13 mouse cellular contexts compared by ENCODE assay signal in the genomic region with DNA sequence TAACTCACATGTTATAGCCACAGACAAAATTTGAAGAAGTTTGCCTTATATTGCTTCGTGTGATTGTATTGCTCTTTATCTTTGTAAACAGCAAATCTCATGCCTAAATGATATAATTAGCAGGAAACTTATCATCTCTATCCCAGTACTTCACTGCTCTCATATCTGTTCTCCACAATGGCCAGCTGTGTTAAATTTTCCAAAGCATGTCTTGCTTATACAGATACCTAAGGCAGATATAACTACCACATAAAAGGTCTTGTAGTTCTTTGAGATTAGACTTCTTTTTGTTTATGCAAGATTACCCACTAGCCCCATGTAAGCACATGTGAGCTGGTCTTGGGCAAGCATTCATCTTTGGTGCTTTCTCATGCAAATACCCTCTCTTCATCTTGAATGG.
"Had no signal": no experiment of that assay in that cellular context is flagged by ENCODE, and none has a peak within 500 bp of the region (broad histone marks: within the 10 kb centered on the region; RNA-seq: fewer than 3 reads in every experiment).

No protein-coding gene starts in this region.

- DNase-seq: kidney, adult 8-10 months; kidney, postnatal 36 days; lung, postnatal 14 days; midbrain, embryonic 14.5 days; thymus, adult 18-20 months; thymus, postnatal 14 days had no signal

- H3K27ac ChIP-seq: kidney, postnatal 0 days; limb, embryonic 12.5 days; lung, embryonic 15.5 days; macrophage; neural tube, embryonic 12.5 days had no signal

- H3K9ac ChIP-seq: limb, embryonic 12.5 days; lung, embryonic 15.5 days; neural tube, embryonic 12.5 days had no signal

- H3K4me2 ChIP-seq: limb, embryonic 12.5 days; lung, embryonic 15.5 days; neural tube, embryonic 12.5 days had no signal

- H3K36me3 ChIP-seq: limb, embryonic 12.5 days; lung, embryonic 15.5 days; neural tube, embryonic 12.5 days had no signal

- H3K27me3 ChIP-seq: limb, embryonic 12.5 days; lung, embryonic 15.5 days; neural tube, embryonic 12.5 days had no signal

- H3K9me3 ChIP-seq: limb, embryonic 12.5 days; lung, embryonic 15.5 days; neural tube, embryonic 12.5 days had no signal

- H3K4me3 ChIP-seq: limb, embryonic 12.5 days; lung, embryonic 15.5 days; neural tube, embryonic 12.5 days had no signal

- ATAC-seq: inflammation-experienced regulatory T-cells, adult 6 months; intestine, postnatal 0 days had no signal

- H3K4me1 ChIP-seq: neural tube, embryonic 12.5 days had no signal
